Mouse (Mus musculus) liver, adult 2 months (tissue): ENCODE data around the gene Gm49396.

Experiments
- CTCF ChIP-seq: fragments of 200-500 bp; IDR thresholded peaks from 2 replicates; pipeline ENCODE4 v1.5.1; 2011; ENCODE audit warnings: low read depth, low read length, control low read depth
- POLR2A ChIP-seq: fragments of 200-500 bp; IDR thresholded peaks from 2 replicates; pipeline ENCODE4 v1.6.1; 2011; ENCODE audit warnings: low read length, control low read depth; ENCODE audit not compliant: insufficient read depth; ENCODE audit errors: extremely low read depth

GRCm38 (mm10) chr7:30591605-30591951 is 28.4 kb downstream of the Gm49396 start:
- TF ChIP-seq CTCF = no peak
- no peak for TF ChIP-seq POLR2A
